Mouse (Mus musculus) olfactory bulb, adult 2 months (tissue): ENCODE measurements at regions not wholly inside any gene's neighbourhood (a gene's known extent, or its start where the extent isn't known, plus 50 kb on each side); places are given as distances from the start of the nearest gene placed in this dataset.

Experiments
- H3K27ac ChIP-seq: fragments of 200-500 bp; 2 replicates; pipeline ENCODE4 v1.5.1; 2012; ENCODE audit warnings: low read depth, low read length; ENCODE audit not compliant: insufficient read depth
- H3K4me1 ChIP-seq: fragments of 200-500 bp; 2 replicates; pipeline ENCODE4 v1.6.1; 2012; ENCODE audit warnings: low read length; ENCODE audit not compliant: control insufficient read depth, insufficient read depth
- H3K4me3 ChIP-seq: fragments of 200-500 bp; 2 replicates; pipeline ENCODE4 v1.5.1; 2012; ENCODE audit warnings: mild to moderate bottlenecking, low read depth, low read length, moderate library complexity; ENCODE audit not compliant: insufficient read depth
- CTCF ChIP-seq: fragments of 200-500 bp; IDR thresholded peaks from 2 replicates; pipeline ENCODE4 v1.5.1; 2012; ENCODE audit warnings: low read depth, mild to moderate bottlenecking, low read length, moderate library complexity; ENCODE audit not compliant: insufficient read depth
- POLR2A ChIP-seq: fragments of 200-500 bp; IDR thresholded peaks from 2 replicates; pipeline ENCODE4 v1.6.1; 2012; ENCODE audit warnings: mild to moderate bottlenecking, low read depth, low read length, moderate library complexity; ENCODE audit not compliant: insufficient read depth
- WGBS: fragments of 180-500 bp; shearing (Covaris S2); methylation state at CpG from one replicate; pipeline ENCODE4 v1.1.7; 2018; 5-methylcytosine and 5-hydroxymethylcytosine counted together

- no peak overlapping the region for H3K27ac ChIP-seq
- no peak for TF ChIP-seq CTCF
- TF ChIP-seq POLR2A: no peak
- no peaks in the 10 kb centered on the region for H3K4me1 ChIP-seq
- no peak overlapping the region for H3K4me3 ChIP-seq
- WGBS: 83% methylated on average over 4 of the region's 4 CpGs
Observed at GRCm38 (mm10) chr15:6025543-6025942, 274.0 kb upstream of the Dab2 start.

GRCm38 (mm10) chr15:6029214-6029613, 270.4 kb upstream of the Dab2 start:
- 80% methylated on average over 1 of the region's 1 CpGs for WGBS
- no peak overlapping the region for H3K27ac ChIP-seq
- TF ChIP-seq CTCF: no peak
- TF ChIP-seq POLR2A: no peak
- no peak overlapping the region for H3K4me3 ChIP-seq
- no peaks in the 10 kb centered on the region for H3K4me1 ChIP-seq

- TF ChIP-seq CTCF: no peak
- TF ChIP-seq POLR2A: no peak
- no peak overlapping the region for H3K27ac ChIP-seq
- H3K4me1 ChIP-seq: no peaks in the 10 kb centered on the region
- 93% methylated on average over 5 of the region's 5 CpGs for WGBS
- H3K4me3 ChIP-seq: no peak overlapping the region
Observed at GRCm38 (mm10) chr15:6030396-6030795, 269.2 kb upstream of the Dab2 start.

- Histone ChIP-seq H3K4me3 (no peak overlapping the region), H3K27ac (no peak overlapping the region), H3K4me1 (no peaks in the 10 kb centered on the region)
- 93% methylated on average over 4 of the region's 4 CpGs for WGBS
- no peak for TF ChIP-seq POLR2A
- no peak for TF ChIP-seq CTCF
Observed at GRCm38 (mm10) chr15:6034156-6034555, 265.4 kb upstream of the Dab2 start.

- no peaks in the 10 kb centered on the region for H3K4me1 ChIP-seq
- H3K27ac ChIP-seq: no peak overlapping the region
- H3K4me3 ChIP-seq: no peak overlapping the region
- TF ChIP-seq CTCF (no peak), POLR2A (no peak)
- 61% methylated on average over 10 of the region's 10 CpGs for WGBS
Observed at GRCm38 (mm10) chr15:6044511-6045256, 254.9 kb upstream of the Dab2 start.

- H3K27ac ChIP-seq: no peak overlapping the region
- TF ChIP-seq POLR2A: no peak
- TF ChIP-seq CTCF: no peak
- WGBS: 77% methylated on average over 3 of the region's 3 CpGs
- H3K4me1 ChIP-seq: no peaks in the 10 kb centered on the region
- no peak overlapping the region for H3K4me3 ChIP-seq
Observed at GRCm38 (mm10) chr15:6055703-6056102, 243.9 kb upstream of the Dab2 start.

- WGBS: 51% methylated on average over 11 of the region's 11 CpGs
- Histone ChIP-seq H3K4me1 (no peaks in the 10 kb centered on the region), H3K27ac (no peak overlapping the region), H3K4me3 (no peak overlapping the region)
- TF ChIP-seq POLR2A (no peak), CTCF (no peak)
Observed at GRCm38 (mm10) chr15:6056887-6057626, 242.5 kb upstream of the Dab2 start.

GRCm38 (mm10) chr15:6059361-6059760, 240.2 kb upstream of the Dab2 start:
- H3K4me3 ChIP-seq: no peak overlapping the region
- TF ChIP-seq CTCF (no peak), POLR2A (no peak)
- H3K27ac ChIP-seq: no peak overlapping the region
- 82% methylated on average over 2 of the region's 2 CpGs for WGBS
- no peaks in the 10 kb centered on the region for H3K4me1 ChIP-seq

- Histone ChIP-seq H3K4me3 (no peak overlapping the region), H3K27ac (no peak overlapping the region), H3K4me1 (no peaks in the 10 kb centered on the region)
- WGBS: 80% methylated on average over 5 of the region's 5 CpGs
- TF ChIP-seq CTCF (no peak), POLR2A (no peak)
Observed at GRCm38 (mm10) chr15:6059790-6060189, 239.8 kb upstream of the Dab2 start.
